Mouse (Mus musculus) hindbrain, embryonic 13.5 days (tissue): ENCODE results near the gene Rpl6. TPM values are rescaled to one million over a fixed set of nuclear protein-coding genes. Genes with fewer than 3 reads are reported as not detected.
A peak's percentile ranks its signal among the peaks of the same experiment; 100 is the strongest.
"Not testable (repeated sequence)": the region's sequence is repeated elsewhere in the genome, so short reads cannot be mapped to it uniquely, and the experiment has no call there.

Source experiments
- ATAC-seq: fragments of 200-750 bp; cut with Nextera tagmentation; 2 replicates; pipeline ENCODE4 v1.8.0; 2017; ENCODE audit warnings: moderate TSS enrichment; ENCODE audit not compliant: low FRiP score
- H3K27ac ChIP-seq: fragments of 300-500 bp; sonication (generic); 2 replicates; pipeline ENCODE4 v1.5.1; 2015; ENCODE audit warnings: inconsistent platforms, mild to moderate bottlenecking, moderate library complexity
- H3K27me3 ChIP-seq: fragments of 300-500 bp; sonication (generic); 2 replicates; pipeline ENCODE4 v1.6.1; 2015; ENCODE audit warnings: mild to moderate bottlenecking, inconsistent platforms
- H3K36me3 ChIP-seq: fragments of 300-500 bp; sonication (generic); 2 replicates; pipeline ENCODE4 v1.6.1; 2015; ENCODE audit warnings: mild to moderate bottlenecking, inconsistent platforms
- H3K4me1 ChIP-seq: fragments of 300-500 bp; sonication (generic); replicated peaks from 2 replicates; pipeline ENCODE4 v1.6.1; 2015; ENCODE audit warnings: inconsistent platforms
- H3K4me2 ChIP-seq: fragments of 300-500 bp; sonication (generic); 2 replicates; pipeline ENCODE4 v1.6.1; 2015; ENCODE audit warnings: inconsistent platforms, mild to moderate bottlenecking, moderate library complexity
- H3K4me3 ChIP-seq: fragments of 300-500 bp; sonication (generic); 2 replicates; pipeline ENCODE4 v1.5.1; 2015; ENCODE audit warnings: mild to moderate bottlenecking, inconsistent platforms
- H3K9ac ChIP-seq: fragments of 300-500 bp; sonication (generic); 2 replicates; pipeline ENCODE4 v1.6.1; 2015; ENCODE audit warnings: mild to moderate bottlenecking, inconsistent platforms
- H3K9me3 ChIP-seq: fragments of 300-500 bp; sonication (generic); 2 replicates; pipeline ENCODE4 v1.6.1; 2016; ENCODE audit warnings: inconsistent platforms
- WGBS: fragments of 180-500 bp; shearing (Covaris S2); methylation state at CpG from one replicate; pipeline ENCODE4 v1.1.7; 2015; 5-methylcytosine and 5-hydroxymethylcytosine counted together
- polyA plus RNA-seq: library from polyadenylated mRNA; unstranded; fragments of >200 nt; fragmentation: Nextera tagmentation; extraction: Ambion mirVana; gene quantifications from 2 replicates; pipeline ENCODE4 v1.2.1, GENCODE M21; 2015

Rpl6 gene
- polyA plus RNA-seq, 1 experiment from 2014 or later: 429 TPM

- WGBS: 49% methylated on average over 3 of the region's 3 CpGs
- peaks cover 10% of the 10 kb centered on the region for H3K27me3 ChIP-seq
- H3K36me3 ChIP-seq: peaks cover 12% of the 10 kb centered on the region
- peaks cover 20% of the 10 kb centered on the region for H3K4me1 ChIP-seq
- H3K27ac ChIP-seq: no peak overlapping the region
- H3K9me3 ChIP-seq: no peaks in the 10 kb centered on the region
- no peak for ATAC-seq
- H3K9ac ChIP-seq: no peak overlapping the region
- H3K4me3 ChIP-seq: no peak overlapping the region
- no peak overlapping the region for H3K4me2 ChIP-seq
Observed at GRCm38 (mm10) chr5:121201739-121202138, 2.5 kb upstream of the Rpl6 start.

DNA sequence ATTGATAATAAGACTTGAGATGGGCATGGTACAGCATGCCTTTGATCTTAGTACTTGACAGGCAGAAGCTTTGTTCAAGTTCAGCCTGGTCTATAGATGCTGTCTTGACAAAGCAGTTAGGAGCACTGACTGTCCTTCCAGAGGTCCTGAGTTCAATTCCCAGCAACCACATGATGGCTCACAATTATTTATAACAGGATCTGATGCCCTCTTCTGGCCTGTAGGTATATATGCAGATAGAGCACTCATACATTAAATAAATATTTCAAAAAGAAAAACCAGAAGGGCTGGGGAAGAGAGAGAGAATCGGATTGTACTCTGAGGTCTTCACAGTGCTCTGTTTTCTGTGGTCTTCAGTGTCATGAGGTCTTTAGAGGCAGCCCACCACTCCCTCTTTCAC, 1.8 kb upstream of the Rpl6 start:
- no peak overlapping the region for H3K4me2 ChIP-seq
- no peaks in the 10 kb centered on the region for H3K9me3 ChIP-seq
- H3K4me3 ChIP-seq: no peak overlapping the region
- peaks cover 19% of the 10 kb centered on the region for H3K36me3 ChIP-seq
- peaks cover 25% of the 10 kb centered on the region for H3K4me1 ChIP-seq
- H3K27ac ChIP-seq: no peak overlapping the region
- no peak for ATAC-seq
- 95% methylated on average over 1 of the region's 1 CpGs for WGBS
- no peak overlapping the region for H3K9ac ChIP-seq
- H3K27me3 ChIP-seq: peaks cover 5% of the 10 kb centered on the region; the same call in 1 of the 2 replicates

DNA sequence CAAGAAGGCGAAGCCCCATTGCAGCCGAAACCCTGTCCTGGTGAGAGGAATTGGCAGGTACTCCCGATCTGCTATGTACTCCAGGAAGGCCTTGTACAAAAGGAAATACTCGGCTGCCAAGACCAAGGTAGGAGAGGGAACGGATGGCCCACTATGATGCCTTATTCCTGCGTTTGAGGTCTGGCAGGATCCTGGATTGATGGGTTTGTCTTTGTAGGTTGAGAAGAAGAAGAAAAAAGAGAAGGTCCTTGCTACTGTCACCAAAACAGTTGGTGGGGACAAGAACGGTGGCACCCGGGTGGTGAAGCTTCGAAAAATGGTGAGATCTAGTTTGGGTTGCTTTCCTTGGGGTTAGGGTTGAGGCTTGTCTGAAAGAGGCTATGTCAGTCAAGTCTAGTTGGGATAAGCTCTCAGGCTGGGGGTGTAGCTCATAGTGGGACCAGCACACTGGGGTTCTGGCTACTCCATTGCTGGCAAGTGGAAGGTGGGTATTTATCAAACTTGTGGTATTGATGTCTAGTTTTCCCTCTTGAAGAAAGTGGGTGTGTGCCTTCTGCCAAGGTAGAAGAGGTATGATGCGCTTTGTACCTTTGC, 1.4 kb downstream of the Rpl6 start:
- Histone ChIP-seq H3K4me2 (peak overlapping the region; percentile 77), H3K4me1 (peaks cover 33% of the 10 kb centered on the region), H3K9ac (peak overlapping the region; percentile 100), H3K4me3 (peak overlapping the region; percentile 96), H3K36me3 (peaks cover 51% of the 10 kb centered on the region)
- not testable (repeated sequence) for H3K9me3 ChIP-seq, H3K27me3 ChIP-seq, ATAC-seq, H3K27ac ChIP-seq
- 81% methylated on average over 8 of the region's 10 CpGs for WGBS

GRCm38 (mm10) chr5:121206540-121206939, 2.3 kb downstream of the Rpl6 start:
- H3K4me2 ChIP-seq: no peak overlapping the region
- WGBS: 91% methylated on average over 9 of the region's 9 CpGs

DNA sequence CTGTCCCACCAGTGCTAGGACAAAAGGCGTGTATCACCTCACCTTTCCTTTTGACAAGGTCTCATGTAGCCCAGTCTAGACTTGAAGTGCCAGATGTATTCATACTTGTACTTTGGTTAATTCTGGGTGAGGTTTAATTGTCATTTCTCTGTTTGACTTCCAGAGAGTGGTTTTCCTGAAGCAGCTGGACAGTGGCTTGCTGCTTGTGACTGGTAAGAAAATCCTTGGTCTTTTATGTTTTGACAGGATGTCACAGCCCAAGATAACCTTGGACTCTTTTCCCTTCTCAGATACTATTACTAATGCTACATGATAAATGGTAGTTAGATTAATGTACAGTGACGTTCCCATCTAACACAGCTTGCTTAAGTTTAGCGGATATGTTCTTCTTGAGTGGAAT, 2.7 kb downstream of the Rpl6 start:
- Histone ChIP-seq H3K27ac (no peak overlapping the region), H3K9ac (0 out of 2 replicates have a peak overlapping the region, but pooled peaks have one; percentile 100), H3K36me3 (peaks cover 64% of the 10 kb centered on the region), H3K27me3 (no peaks in the 10 kb centered on the region), H3K4me1 (peaks cover 33% of the 10 kb centered on the region), H3K4me2 (no peak overlapping the region), H3K4me3 (no peak overlapping the region), H3K9me3 (no peaks in the 10 kb centered on the region)
- WGBS: 83% methylated on average over 3 of the region's 3 CpGs
- no peak for ATAC-seq

More at GRCm38 (mm10) chr5:121206540-121206939, 2.3 kb downstream of the Rpl6 start:
- H3K27ac ChIP-seq: no peak overlapping the region
- peaks cover 33% of the 10 kb centered on the region for H3K4me1 ChIP-seq
- no peaks in the 10 kb centered on the region for H3K9me3 ChIP-seq
- H3K4me3 ChIP-seq: peak overlapping the region; percentile 96; the same call in 1 of the 2 replicates
- ATAC-seq: no peak
- peaks cover 60% of the 10 kb centered on the region for H3K36me3 ChIP-seq
- peak overlapping the region; percentile 100 for H3K9ac ChIP-seq
- H3K27me3 ChIP-seq: no peaks in the 10 kb centered on the region

- Histone ChIP-seq H3K27ac (no peak overlapping the region), H3K9me3 (no peaks in the 10 kb centered on the region), H3K27me3 (no peaks in the 10 kb centered on the region), H3K4me3 (no peak overlapping the region), H3K4me1 (peaks cover 31% of the 10 kb centered on the region), H3K9ac (no peak overlapping the region), H3K4me2 (no peak overlapping the region), H3K36me3 (peaks cover 76% of the 10 kb centered on the region)
- ATAC-seq: no peak
- 93% methylated on average over 9 of the region's 9 CpGs for WGBS
Observed at GRCm38 (mm10) chr5:121209755-121210600, 5.7 kb downstream of the Rpl6 start.

DNA sequence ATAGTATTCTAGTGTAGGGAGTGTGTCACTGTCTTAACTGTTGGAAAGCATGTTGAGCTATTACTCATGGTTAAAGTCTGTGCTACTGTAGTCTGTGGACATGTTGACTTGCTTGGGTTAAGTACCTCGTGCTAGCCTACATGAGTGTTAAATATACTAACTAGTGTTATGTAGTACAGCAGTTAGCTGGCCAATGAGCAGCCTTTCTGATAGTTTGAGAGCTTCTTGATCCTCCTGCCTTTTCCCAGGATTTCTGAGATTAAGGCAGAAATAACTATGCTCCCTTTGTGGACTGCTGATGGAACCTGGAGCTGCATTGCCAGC, 6.3 kb downstream of the Rpl6 start:
- ATAC-seq: no peak
- Histone ChIP-seq H3K36me3 (peaks cover 76% of the 10 kb centered on the region), H3K27ac (no peak overlapping the region), H3K27me3 (no peaks in the 10 kb centered on the region), H3K4me1 (peaks cover 25% of the 10 kb centered on the region), H3K4me3 (no peak overlapping the region), H3K4me2 (no peak overlapping the region), H3K9ac (no peak overlapping the region), H3K9me3 (no peaks in the 10 kb centered on the region)
- WGBS: 97% methylated on average over 1 of the region's 1 CpGs

- Histone ChIP-seq H3K4me2 (no peak overlapping the region), H3K4me1 (0 out of 2 replicates have a peak, but pooled peaks cover 11% of the 10 kb centered on the region), H3K27me3 (no peaks in the 10 kb centered on the region), H3K27ac (no peak overlapping the region), H3K9ac (no peak overlapping the region), H3K9me3 (no peaks in the 10 kb centered on the region), H3K36me3 (peaks cover 61% of the 10 kb centered on the region), H3K4me3 (no peak overlapping the region)
- WGBS: 91% methylated on average over 6 of the region's 6 CpGs
- no peak for ATAC-seq
Observed at GRCm38 (mm10) chr5:121212108-121212507, 7.8 kb downstream of the Rpl6 start.

GRCm38 (mm10) chr5:121214707-121215106, 10.4 kb downstream of the Rpl6 start:
- WGBS: 61% methylated on average over 7 of the region's 7 CpGs
- Histone ChIP-seq H3K9me3 (no peaks in the 10 kb centered on the region), H3K27ac (no peak overlapping the region), H3K4me1 (no peaks in the 10 kb centered on the region), H3K4me2 (no peak overlapping the region), H3K36me3 (peaks cover 35% of the 10 kb centered on the region), H3K4me3 (no peak overlapping the region), H3K27me3 (no peaks in the 10 kb centered on the region), H3K9ac (no peak overlapping the region)
- ATAC-seq: no peak

DNA sequence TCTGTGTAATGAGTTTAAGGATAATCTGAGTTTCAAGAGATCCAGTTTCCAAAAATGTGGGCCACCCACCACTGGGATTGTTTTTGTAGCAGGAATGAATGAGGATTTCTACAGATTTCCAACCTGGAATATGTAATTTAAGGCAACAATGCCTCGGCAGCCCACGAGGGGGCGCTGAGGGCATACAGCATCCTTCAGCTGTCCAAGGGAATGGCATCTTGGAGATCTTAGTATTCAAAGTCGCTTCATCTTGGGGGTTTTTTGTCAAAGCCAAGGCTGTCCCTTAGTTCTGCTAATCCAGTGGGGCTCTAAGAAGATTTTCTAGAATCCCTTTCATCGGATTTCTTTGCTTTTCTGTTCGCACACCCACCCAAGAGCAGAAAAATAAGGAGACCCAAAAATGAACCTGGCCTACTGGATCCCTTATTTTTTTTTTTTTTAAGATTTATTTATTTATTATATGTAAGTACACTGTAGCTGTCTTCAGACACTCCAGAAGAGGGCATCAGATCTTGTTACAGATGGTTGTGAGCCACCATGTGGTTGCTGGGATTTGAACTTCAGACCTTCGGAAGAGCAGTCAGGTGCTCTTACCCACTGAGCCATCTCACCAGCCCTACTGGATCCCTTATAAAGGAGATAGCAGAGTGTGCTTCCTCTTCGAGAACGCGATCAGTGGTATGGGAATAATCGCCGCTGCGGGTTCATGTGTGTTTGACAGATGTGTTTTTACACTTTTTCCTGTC, 11.3 kb downstream of the Rpl6 start:
- H3K27ac ChIP-seq: no peak overlapping the region
- no peak overlapping the region for H3K9ac ChIP-seq
- no peak overlapping the region for H3K4me3 ChIP-seq
- H3K36me3 ChIP-seq: peaks cover 26% of the 10 kb centered on the region
- no peak for ATAC-seq
- no peak overlapping the region for H3K4me2 ChIP-seq
- no peaks in the 10 kb centered on the region for H3K27me3 ChIP-seq
- 47% methylated on average over 13 of the region's 13 CpGs for WGBS
- no peaks in the 10 kb centered on the region for H3K4me1 ChIP-seq
- no peaks in the 10 kb centered on the region for H3K9me3 ChIP-seq

DNA sequence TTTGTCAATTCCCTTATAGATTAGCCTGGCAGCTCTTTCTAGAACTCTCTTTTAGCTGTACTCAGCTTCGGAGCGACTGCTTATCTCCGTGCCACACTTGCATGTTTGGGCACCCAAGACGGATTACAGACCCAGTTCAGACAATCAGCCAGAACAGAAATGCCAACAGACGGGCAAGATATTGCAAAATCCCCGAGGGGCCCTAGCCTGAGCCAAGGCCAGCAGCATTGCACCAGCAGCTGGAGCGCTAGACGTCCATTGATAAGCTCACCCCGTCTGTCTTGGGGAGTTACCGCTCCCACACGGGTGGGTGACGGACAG, 11.8 kb downstream of the Rpl6 start:
- Histone ChIP-seq H3K27ac (0 out of 2 replicates have a peak overlapping the region, but pooled peaks have one; percentile 31), H3K27me3 (no peaks in the 10 kb centered on the region), H3K4me1 (no peaks in the 10 kb centered on the region), H3K9me3 (no peaks in the 10 kb centered on the region), H3K9ac (no peak overlapping the region), H3K4me2 (no peak overlapping the region), H3K36me3 (peaks cover 21% of the 10 kb centered on the region), H3K4me3 (no peak overlapping the region)
- no peak for ATAC-seq
- WGBS: 74% methylated on average over 12 of the region's 12 CpGs

DNA sequence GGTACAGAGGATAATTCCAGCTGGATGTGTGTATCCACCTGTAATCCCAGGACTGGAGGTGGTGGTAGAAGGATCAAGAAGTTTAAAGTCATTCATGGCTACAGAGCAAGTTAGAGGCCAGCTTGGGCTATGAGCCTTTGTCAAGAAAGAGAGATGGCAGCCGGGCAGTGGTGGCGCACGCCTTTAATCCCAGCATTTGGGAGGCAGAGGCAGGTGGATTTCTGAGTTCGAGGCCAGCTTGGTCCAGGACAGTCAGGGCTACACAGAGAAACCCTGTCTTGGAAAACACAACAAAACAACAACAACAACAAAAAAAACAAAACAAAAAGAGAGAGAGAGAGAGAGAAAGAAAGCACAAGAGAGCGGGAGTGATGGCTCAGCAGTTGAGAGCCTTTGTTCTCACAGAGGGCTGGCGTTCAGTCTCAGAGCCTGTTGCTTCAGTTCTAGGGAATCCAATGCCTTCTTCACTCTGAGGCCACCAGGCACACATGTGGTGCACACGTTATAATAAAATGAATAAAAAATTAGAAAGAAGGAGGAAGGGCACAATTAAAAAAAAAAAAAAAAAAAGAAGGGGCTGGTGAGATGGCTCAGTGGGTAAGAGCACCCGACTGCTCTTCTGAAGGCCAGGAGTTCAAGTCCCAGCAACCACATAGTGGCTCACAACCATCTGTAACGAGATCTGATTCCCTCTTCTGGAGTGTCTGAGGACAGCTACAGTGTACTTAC, 12.5 kb downstream of the Rpl6 start:
- not testable (repeated sequence) for H3K27ac ChIP-seq, H3K4me1 ChIP-seq, H3K27me3 ChIP-seq, H3K4me2 ChIP-seq, H3K9ac ChIP-seq, H3K9me3 ChIP-seq, ATAC-seq, H3K4me3 ChIP-seq
- WGBS: 86% methylated on average over 9 of the region's 9 CpGs
- H3K36me3 ChIP-seq: peaks cover 14% of the 10 kb centered on the region
